Mouse (Mus musculus) monocyte, adult 5-6 weeks (primary cell): ENCODE data around the gene Supt5. TPM values are rescaled to one million over a fixed set of nuclear protein-coding genes. Genes with fewer than 3 reads are reported as not detected.
A peak's percentile ranks its signal among the peaks of the same experiment; 100 is the strongest.

ENCODE experiments used
- ATAC-seq: fragments of 153-309, 156-312 bp; replicated peaks from 2 replicates; pipeline ENCODE4 v1.8.0; 2017; ENCODE audit warnings: mild to moderate bottlenecking; ENCODE audit not compliant: low TSS enrichment, insufficient number of reproducible peaks, severe bottlenecking, poor library complexity, low FRiP score
- total RNA-seq: library from RNA; stranded (forward); fragments of 200-1000, 200-491, 200-594 nt; gene quantifications from 3 replicates; pipeline ENCODE4 v1.2.3, GENCODE M21; 2017

Gene Supt5
- total RNA-seq, 1 experiment from 2014 or later = 138 TPM

DNA sequence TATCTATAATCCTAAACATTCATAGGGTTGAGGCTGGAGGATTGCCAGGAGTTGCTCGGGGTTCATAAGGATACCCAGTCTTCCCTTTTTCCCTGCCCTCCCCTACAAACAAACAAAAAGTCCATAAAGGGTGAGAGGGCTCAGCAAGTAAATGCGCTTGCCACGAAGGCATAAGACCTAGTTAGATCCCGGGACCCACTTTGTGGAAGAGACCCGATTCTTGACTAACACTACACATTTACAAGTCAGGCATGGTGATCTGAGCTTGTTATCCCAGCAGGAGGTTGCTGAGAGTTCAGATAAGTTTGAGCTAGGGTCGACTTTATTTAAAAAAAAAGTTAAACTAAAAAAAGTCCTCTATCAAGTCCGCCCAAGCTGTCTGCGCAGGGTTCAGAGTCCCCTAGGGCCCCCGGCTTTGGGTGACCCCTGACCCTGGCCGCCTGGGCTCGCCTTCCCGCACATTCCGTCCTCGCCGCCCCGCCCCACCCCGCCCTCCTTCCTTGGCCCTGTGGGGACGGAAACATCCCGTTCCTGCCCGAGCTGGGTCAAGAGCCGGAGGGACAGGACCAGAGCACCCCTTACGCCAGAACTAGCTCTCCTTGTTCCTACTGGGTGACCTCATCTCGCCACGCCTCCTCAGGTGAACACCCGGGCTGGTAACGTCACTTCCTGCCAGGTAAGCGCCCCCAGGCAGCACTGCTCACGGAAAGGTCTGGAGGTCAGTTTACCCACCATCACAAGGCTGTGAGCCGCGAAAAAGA lies 37.6 kb upstream of the Supt5 start:
- no peak for ATAC-seq

GRCm38 (mm10) chr7:28375176-28375921 lies 36.8 kb upstream of the Supt5 start:
- peak; percentile 14 for ATAC-seq

GRCm38 (mm10) chr7:28374647-28375046 lies 36.1 kb upstream of the Supt5 start:
- no peak for ATAC-seq

- no peak for ATAC-seq
Measured at GRCm38 (mm10) chr7:28373891-28374495, 35.4 kb upstream of the Supt5 start.

DNA sequence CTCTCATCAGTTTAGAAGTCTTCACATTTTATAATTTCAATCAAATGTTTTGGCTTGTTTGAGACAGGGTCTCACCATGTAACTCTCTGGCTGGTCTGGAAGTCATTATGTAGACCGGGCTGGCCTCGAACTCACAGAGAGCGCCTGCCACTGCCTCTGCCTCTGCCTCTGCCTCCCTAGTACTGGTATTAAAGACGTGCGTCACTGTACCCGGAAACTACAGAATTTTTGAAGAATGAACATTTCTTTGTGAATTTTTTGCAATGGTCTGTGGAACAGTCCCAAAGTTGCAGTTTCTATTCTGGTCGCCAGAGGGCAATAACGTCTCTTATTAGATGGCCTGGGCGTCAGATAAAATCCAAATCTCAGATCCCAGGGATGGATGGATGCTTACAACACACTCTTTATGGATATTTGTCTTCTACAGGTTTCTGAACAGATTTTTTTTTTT lies 34.6 kb upstream of the Supt5 start:
- no peak for ATAC-seq

GRCm38 (mm10) chr7:28372251-28373108 lies 33.9 kb upstream of the Supt5 start, which contains the start of gene Plekhg2:
Gene Plekhg2 (minus strand): TSS chr7:28372599.
- ATAC-seq = peak; percentile 47

- no peak for ATAC-seq
Measured at GRCm38 (mm10) chr7:28371514-28371989, 33.0 kb upstream of the Supt5 start.

DNA sequence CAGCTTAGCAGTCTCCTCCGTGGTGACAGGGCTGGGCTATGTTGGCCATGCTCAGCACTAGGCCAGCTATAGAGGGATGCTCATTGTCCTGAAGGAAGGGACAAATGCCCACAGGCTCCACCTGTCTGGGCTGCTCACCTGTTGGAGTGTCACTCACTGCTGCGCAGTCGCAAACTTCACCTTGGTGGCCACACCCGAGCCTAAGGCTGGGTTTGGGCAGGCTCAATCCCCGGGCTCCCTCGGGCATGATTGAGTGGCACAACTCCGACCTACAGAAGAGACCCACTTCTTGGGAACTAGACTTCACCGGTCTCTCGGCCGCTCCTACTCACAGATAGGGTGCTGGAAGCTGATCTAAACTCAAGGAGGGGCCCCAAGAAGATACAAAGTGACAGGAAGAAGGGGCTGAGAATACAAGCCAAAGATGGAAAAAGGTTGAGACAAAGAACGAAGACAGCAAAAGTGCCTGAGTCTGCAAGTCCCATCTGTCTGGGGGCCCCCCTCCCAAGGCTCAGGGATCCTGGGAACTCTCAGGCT lies 32.5 kb upstream of the Supt5 start:
- ATAC-seq = no peak

- ATAC-seq = no peak
Measured at GRCm38 (mm10) chr7:28370051-28370450, 31.5 kb upstream of the Supt5 start.

- ATAC-seq = no peak
Measured at GRCm38 (mm10) chr7:28368276-28368920, 29.9 kb upstream of the Supt5 start.

DNA sequence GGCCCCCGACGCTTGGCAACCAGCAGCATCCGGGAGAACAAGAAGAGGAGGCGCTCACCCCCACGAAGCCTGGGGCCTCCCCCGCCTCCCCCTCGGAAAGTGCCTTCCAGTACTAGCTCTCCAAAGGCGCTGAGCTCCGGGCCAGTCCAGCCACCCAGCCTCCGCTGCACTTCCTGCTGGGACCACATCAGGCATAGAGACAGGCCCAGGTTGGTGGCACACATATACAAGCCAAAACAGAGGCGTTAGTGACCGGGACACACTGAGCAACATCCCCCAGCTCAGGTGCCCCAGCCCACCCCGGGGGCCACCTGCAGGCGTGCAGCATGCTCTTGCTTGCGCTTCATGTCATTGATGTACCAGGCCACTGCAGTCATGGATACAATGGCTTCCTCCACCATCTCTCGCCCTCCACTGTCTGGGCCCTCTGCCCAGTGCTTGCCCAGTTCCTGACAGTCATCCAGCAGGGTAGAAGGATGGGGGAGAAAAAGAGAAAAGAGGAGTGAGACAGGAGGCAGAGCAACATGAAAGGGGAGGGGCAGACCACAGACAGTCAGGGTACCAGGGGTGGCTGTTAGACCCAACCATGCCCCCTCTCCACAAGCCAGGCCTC lies 29.2 kb upstream of the Supt5 start:
- ATAC-seq = no peak

DNA sequence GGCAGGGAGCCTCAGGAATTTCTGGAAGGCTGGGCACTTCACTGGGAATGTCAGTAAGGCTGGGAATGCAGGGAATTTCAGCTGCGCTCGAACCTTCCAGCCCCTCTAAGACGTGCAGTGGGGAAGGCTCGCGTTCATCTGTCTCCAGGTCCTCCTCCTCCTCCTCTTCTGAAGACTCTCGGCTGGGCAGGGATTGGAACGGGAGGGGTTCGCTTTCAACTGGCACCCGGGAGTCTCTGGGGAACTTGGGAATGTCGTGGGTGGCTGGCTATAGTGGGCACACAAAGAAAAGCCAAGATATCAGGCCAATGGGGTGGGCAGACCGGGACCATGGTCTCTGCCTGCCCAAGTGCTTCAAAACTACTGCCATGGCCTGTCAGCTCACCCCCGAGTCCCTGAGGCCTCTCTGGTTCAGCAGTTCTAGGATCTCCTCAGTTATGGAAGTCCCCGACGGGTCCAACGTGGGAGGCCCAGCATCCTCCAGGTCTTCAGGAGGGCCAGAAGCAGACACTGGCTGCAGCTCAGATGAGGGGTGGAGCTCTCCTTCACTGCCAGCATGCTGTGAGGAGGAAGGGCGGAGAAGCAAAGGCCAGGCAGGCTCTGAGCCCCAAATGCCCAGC lies 24.0 kb upstream of the Supt5 start:
- ATAC-seq = no peak

GRCm38 (mm10) chr7:28361647-28362341 lies 23.2 kb upstream of the Supt5 start:
- no peak for ATAC-seq

GRCm38 (mm10) chr7:28360291-28360690 lies 21.7 kb upstream of the Supt5 start:
- no peak for ATAC-seq

- no peak for ATAC-seq
Measured at GRCm38 (mm10) chr7:28359854-28360253, 21.3 kb upstream of the Supt5 start.

GRCm38 (mm10) chr7:28358431-28358830 lies 19.9 kb upstream of the Supt5 start:
- ATAC-seq = no peak

GRCm38 (mm10) chr7:28357984-28358383 lies 19.4 kb upstream of the Supt5 start:
- ATAC-seq = no peak
